Mouse (Mus musculus): ENCODE measurements around the gene Pla1a. TPM values are rescaled to one million over a fixed set of nuclear protein-coding genes. Genes with fewer than 3 reads are reported as not detected.

The Pla1a gene
- polyA plus RNA-seq, 1 experiment from 2014 or later, result 0.27 TPM

DNA sequence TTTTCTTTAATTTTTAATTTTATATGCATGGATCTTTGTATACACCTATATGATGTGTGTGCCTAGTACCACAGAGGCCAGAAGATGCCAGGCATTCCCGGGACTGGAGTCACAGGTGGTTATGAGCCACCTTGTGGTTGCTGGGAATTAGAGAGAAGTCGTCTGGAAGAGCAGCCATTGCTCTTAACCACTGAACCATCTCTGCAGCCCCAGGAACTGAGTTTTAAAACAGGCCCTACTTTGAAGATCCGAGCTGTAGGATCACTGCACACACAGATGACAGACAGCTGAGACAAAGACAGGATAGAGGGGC lies 35.7 kb upstream of the Pla1a start:
- DNase-seq (ENCODE audit: low spot score), result no peak
- Histone ChIP-seq H3K27ac (no peak overlapping the region), H3K4me3 (no peak overlapping the region), H3K27me3 (ENCODE audit: insufficient read depth, poor library complexity, severe bottlenecking) (no peaks in the 10 kb centered on the region), H3K36me3 (no peaks in the 10 kb centered on the region), H3K9me3 (no peaks in the 10 kb centered on the region), H3K4me1 (replicated peaks) (peaks cover 12% of the 10 kb centered on the region)
- 40% methylated on average over 3 of the region's 3 CpGs for whole genome bisulfite sequencing

DNA sequence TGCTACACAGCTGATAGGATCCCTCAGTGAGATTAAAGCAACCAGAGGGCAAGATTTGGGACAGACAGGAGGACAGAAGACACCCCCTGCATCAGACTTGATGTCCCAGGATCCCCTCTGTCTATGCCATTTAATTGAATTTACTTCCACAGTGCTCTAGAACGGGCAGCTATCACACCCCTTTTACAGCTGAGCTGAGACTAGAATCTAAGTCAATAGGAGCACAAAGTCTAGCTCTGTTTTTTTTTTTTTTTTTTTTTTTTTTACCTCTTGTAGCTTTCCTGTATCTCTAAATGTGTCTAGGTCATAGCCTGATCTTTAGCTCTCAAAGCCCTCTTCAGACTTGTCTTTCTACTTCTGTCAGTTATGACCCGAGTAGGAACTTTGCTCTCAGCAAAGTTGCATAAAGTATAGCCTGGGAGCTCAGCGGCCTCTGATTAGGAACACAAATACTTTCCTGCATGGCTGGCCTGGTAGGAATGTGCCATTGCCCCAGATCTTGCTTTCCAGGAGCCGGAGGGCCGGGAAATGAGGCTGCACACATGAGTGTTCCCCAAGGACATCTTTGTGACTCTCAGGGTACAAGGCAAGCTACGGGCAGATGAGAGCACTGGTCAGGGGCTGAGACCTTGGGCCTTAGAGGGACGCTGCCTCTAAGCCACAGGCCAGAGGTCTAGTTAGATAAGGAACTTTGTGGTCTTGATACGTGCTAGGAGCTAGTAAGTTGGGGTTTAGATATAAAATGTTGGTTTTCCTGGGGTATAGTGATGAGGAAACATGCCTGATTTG lies 35.2 kb upstream of the Pla1a start:
- no peaks in the 10 kb centered on the region for H3K9me3 ChIP-seq
- H3K27me3 ChIP-seq (ENCODE audit: insufficient read depth, poor library complexity, severe bottlenecking), result no peaks in the 10 kb centered on the region
- DNase-seq (ENCODE audit: low spot score), result no peak
- no peaks in the 10 kb centered on the region for H3K36me3 ChIP-seq
- no peak overlapping the region for H3K4me3 ChIP-seq
- peaks cover 12% of the 10 kb centered on the region for H3K4me1 ChIP-seq (replicated peaks)
- WGBS, result 80% methylated on average over 8 of the region's 8 CpGs
- H3K27ac ChIP-seq, result no peak overlapping the region

DNA sequence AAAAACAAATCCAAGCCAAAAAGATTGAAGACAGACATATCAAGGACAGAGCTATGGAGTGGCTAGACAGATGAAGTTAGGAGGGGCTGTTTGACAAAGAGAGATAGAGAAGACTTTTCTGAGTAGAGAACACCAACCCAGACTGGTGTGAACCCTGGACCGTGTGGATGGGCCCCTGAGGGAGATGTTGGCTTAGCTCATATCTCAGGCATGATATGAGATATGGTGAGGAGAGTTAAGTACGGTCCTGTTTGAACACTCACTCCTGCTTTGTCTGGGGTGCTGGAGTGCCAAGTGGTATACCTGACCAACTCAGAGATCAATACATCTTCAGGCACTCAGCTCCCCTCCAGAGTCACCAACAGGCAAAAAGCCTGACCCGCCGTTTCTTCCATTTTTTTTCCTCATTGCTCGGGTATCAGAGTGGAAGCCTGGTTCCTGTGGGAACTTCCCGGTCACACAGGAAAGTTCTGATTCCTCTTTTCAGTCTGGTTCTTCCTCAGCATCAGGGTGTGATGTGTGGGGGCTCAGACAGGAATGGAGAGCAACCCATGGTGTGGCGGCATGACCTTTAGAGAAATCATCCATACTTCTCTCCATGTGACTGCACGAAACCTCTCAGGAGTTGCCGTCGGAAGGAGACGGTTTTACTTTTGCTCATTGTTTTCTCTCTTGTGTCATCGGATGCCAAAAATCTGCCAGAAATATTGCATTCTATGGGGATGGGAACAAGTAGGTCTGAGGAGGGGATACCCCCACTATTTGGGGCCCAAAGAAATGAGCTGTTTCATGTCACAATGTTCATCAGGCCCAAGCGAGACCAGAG lies 34.4 kb upstream of the Pla1a start:
- 90% methylated on average over 13 of the region's 13 CpGs for WGBS
- H3K27me3 ChIP-seq (ENCODE audit: insufficient read depth, poor library complexity, severe bottlenecking), result no peaks in the 10 kb centered on the region
- no peak overlapping the region for H3K27ac ChIP-seq

DNA sequence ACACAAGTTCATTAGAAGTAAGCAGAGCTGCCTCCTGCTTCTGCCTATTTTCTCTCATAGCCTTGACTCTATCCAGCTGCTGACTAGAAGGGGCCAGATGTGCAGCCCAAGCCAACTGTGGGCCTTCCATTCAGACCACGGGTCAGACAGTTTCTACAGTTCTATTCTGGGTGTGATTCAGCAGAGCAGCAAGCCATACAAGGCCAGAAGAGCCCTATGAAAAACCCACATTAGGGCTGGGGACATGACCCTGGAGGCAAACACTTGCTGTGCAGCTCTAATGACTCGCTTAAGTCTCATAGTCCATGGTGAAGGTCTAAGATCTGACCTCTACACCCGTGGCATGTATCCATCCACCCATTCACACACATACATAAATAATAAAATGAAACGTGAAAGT lies 33.1 kb upstream of the Pla1a start:
- 82% methylated on average over 4 of the region's 4 CpGs for WGBS
- Histone ChIP-seq H3K4me3 (no peak overlapping the region), H3K27ac (no peak overlapping the region), H3K36me3 (no peaks in the 10 kb centered on the region), H3K4me1 (replicated peaks) (peaks cover 6% of the 10 kb centered on the region; the same call in 1 of the 2 replicates), H3K9me3 (no peaks in the 10 kb centered on the region), H3K27me3 (ENCODE audit: insufficient read depth, poor library complexity, severe bottlenecking) (no peaks in the 10 kb centered on the region)
- no peak for DNase-seq (ENCODE audit: low spot score)

More for the DNA sequence above, 34.4 kb upstream of the Pla1a start:
- Histone ChIP-seq H3K36me3 (no peaks in the 10 kb centered on the region), H3K9me3 (no peaks in the 10 kb centered on the region), H3K4me1 (replicated peaks) (peaks cover 12% of the 10 kb centered on the region), H3K4me3 (no peak overlapping the region)
- DNase-seq (ENCODE audit: low spot score), result no peak

DNA sequence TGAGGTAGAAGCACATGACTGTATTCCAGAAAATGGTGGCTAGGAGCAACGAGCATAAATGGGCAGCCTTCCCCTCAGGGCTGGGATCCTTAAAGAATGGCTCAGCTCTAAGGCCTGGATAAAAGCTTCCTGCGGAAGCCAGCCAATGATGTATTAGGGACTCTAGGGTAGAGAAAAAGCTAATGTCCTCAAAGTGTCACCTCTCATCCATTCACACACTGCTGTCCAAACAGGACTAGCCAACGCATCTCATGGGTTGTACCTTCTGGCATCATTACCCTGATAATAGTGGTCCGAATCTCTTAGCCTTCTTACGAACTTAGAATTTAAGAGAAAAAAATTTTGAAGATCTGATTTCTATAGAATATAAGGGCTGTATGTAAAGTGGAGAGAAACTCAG lies 30.4 kb upstream of the Pla1a start:
- H3K36me3 ChIP-seq, result no peaks in the 10 kb centered on the region
- no peaks in the 10 kb centered on the region for H3K4me1 ChIP-seq (replicated peaks)
- 89% methylated on average over 5 of the region's 5 CpGs for WGBS
- H3K9me3 ChIP-seq, result no peaks in the 10 kb centered on the region
- H3K27me3 ChIP-seq (ENCODE audit: insufficient read depth, poor library complexity, severe bottlenecking), result no peaks in the 10 kb centered on the region
- no peak for DNase-seq (ENCODE audit: low spot score)
- H3K27ac ChIP-seq, result no peak overlapping the region
- H3K4me3 ChIP-seq, result no peak overlapping the region

DNA sequence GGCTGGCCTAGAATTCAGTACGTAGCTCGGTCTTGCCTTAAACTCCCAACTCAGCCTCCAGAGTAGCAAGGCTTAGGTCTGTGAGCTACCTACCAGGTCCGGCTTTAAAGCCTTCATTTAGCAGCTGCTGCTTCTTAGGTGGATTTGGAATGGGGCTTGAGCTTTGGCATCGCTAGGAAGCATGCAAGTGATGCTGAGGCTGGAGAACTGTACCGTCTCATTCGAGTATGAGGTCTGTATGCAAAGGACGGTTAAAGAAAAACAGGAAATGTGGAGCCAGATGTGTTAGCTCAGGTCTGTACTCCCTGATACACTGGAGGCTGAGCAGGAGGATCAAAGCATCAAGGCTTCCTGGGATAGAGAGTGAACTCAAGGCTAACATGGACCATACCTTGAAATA lies 29.2 kb upstream of the Pla1a start:
- no peaks in the 10 kb centered on the region for H3K36me3 ChIP-seq
- WGBS, result 88% methylated on average over 7 of the region's 7 CpGs

DNA sequence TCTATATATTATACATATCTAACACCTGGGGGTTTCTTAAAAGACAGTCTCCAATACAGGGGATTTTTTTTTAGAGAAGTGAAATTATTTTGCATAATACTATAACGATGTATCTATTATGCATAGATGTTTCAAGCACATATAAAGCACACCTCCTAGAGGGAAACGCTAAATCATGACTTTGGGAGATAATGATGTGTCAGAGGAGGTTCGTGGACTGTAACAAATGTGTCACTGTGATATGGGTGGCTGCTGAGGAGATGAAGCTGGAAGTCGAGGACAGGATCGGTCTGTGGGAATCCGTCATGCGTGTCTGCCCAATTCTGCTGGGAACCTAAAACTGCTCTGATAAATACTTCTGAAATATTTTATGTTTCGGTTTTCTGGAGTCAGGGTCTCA lies 28.8 kb upstream of the Pla1a start:
- Histone ChIP-seq H3K27me3 (ENCODE audit: insufficient read depth, poor library complexity, severe bottlenecking) (no peaks in the 10 kb centered on the region), H3K36me3 (no peaks in the 10 kb centered on the region), H3K9me3 (no peaks in the 10 kb centered on the region), H3K4me1 (replicated peaks) (0 out of 2 replicates have a peak, but pooled peaks cover 6% of the 10 kb centered on the region), H3K27ac (no peak overlapping the region), H3K4me3 (no peak overlapping the region)
- no peak for DNase-seq (ENCODE audit: low spot score)
- WGBS, result 85% methylated on average over 8 of the region's 8 CpGs

More for the DNA sequence above, 29.2 kb upstream of the Pla1a start:
- no peaks in the 10 kb centered on the region for H3K9me3 ChIP-seq
- H3K27ac ChIP-seq, result no peak overlapping the region
- no peaks in the 10 kb centered on the region for H3K27me3 ChIP-seq (ENCODE audit: insufficient read depth, poor library complexity, severe bottlenecking)
- H3K4me1 ChIP-seq (replicated peaks), result 0 out of 2 replicates have a peak, but pooled peaks cover 2% of the 10 kb centered on the region
- DNase-seq (ENCODE audit: low spot score), result no peak
- H3K4me3 ChIP-seq, result no peak overlapping the region

DNA sequence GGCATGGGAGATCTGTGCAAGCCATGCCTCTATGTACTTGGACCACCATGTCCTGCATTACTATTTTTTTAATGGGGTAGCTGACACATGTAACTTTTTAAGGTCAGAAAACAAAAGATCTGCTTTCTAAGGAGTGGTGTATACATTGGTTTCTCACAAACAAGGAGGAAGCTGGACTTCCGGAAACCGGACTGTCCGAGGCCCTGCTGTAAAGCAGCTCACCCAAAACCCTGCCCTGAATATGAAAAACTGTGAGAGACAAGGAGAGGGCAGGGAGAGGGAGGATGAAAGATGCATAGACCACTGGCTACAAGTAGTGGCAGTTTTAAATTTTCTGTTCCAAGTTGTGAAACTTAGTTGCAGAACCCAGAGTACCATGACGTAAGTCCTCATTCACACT lies 27.0 kb upstream of the Pla1a start:
- no peak for DNase-seq (ENCODE audit: low spot score)

DNA sequence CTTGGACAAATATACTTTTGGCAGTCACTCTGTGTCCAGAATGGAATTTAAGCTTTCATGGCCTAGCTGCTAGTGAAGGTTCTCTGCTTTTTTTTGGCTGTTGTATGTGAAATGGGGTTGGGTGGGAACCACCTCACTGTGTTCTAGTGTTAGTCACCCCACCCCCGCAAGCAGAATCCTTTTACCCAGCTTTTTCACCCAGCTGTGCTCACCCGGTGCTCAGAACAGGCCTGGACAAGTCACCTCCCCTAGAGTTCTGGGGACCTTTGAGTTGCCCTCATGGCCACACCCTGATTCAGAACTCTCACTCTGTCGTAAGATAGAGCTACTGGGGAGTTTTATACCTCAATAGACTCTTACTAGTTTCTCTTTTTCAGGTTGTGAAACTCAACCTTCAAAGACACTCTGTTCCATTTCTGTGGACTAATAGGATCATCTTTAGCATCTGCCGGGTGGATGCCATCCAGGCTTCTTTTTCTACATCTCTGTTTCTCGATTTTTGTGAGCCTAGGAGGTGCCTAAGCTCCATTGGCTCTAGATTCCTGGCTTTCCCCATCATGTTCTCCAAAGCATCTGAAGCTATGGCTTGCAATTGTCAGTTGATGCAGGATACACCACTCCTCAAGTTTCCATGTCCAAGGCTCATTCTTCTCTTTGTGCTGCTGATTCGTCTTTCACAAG lies 25.8 kb upstream of the Pla1a start:
- H3K4me1 ChIP-seq (replicated peaks), result 0 out of 2 replicates have a peak, but pooled peaks cover 6% of the 10 kb centered on the region
- H3K27ac ChIP-seq, result no peak overlapping the region
- H3K27me3 ChIP-seq (ENCODE audit: insufficient read depth, poor library complexity, severe bottlenecking), result no peaks in the 10 kb centered on the region
- no peaks in the 10 kb centered on the region for H3K36me3 ChIP-seq
- DNase-seq (ENCODE audit: low spot score), result no peak
- H3K9me3 ChIP-seq, result no peaks in the 10 kb centered on the region
- 78% methylated on average over 6 of the region's 6 CpGs for WGBS
- no peak overlapping the region for H3K4me3 ChIP-seq

More for the DNA sequence above, 27.0 kb upstream of the Pla1a start:
- Histone ChIP-seq H3K36me3 (no peaks in the 10 kb centered on the region), H3K27me3 (ENCODE audit: insufficient read depth, poor library complexity, severe bottlenecking) (no peaks in the 10 kb centered on the region), H3K27ac (no peak overlapping the region), H3K4me3 (no peak overlapping the region), H3K4me1 (replicated peaks) (0 out of 2 replicates have a peak, but pooled peaks cover 6% of the 10 kb centered on the region), H3K9me3 (no peaks in the 10 kb centered on the region)
- 93% methylated on average over 4 of the region's 4 CpGs for WGBS

DNA sequence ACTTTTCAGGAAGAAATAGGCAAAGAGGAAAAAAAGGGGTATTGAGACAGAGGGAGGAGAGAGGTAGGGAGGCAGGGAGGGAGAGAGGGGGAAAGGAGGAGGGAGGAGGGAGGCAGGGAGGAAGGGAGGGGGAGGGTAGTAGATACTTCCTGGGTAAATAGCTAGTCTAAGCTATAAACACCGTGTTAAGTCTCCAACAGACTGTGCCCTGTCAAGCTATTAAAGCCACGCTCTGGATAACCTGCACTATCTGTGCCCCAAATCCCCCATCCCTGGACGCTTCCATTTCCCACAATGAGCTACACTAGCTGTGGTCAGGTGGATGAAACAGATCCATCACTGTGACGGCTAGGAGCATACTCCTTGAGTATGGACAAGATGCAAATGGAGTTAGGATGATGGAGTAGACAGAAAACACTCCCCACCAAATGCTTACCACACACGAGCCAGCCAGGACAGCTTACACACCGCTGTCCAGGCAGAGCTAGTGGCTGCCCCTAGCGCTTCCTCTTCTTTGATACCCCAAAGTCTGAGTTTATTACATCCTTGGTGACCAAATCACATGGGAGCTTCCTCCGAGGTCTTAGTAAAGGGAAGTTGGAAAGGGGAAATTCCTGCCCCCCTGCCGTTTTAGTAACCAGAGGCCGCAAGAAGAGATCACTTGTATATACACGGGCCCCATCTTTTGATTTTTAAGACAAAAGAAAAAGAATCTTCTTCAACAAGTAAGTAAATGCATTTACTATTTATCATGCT lies 24.0 kb upstream of the Pla1a start:
- Histone ChIP-seq H3K4me3 (no peak overlapping the region), H3K36me3 (no peaks in the 10 kb centered on the region), H3K27ac (no peak overlapping the region), H3K27me3 (ENCODE audit: insufficient read depth, poor library complexity, severe bottlenecking) (no peaks in the 10 kb centered on the region), H3K4me1 (replicated peaks) (peaks cover 13% of the 10 kb centered on the region; the same call in 1 of the 2 replicates), H3K9me3 (no peaks in the 10 kb centered on the region)
- no peak for DNase-seq (ENCODE audit: low spot score)
- 67% methylated on average over 11 of the region's 11 CpGs for WGBS

DNA sequence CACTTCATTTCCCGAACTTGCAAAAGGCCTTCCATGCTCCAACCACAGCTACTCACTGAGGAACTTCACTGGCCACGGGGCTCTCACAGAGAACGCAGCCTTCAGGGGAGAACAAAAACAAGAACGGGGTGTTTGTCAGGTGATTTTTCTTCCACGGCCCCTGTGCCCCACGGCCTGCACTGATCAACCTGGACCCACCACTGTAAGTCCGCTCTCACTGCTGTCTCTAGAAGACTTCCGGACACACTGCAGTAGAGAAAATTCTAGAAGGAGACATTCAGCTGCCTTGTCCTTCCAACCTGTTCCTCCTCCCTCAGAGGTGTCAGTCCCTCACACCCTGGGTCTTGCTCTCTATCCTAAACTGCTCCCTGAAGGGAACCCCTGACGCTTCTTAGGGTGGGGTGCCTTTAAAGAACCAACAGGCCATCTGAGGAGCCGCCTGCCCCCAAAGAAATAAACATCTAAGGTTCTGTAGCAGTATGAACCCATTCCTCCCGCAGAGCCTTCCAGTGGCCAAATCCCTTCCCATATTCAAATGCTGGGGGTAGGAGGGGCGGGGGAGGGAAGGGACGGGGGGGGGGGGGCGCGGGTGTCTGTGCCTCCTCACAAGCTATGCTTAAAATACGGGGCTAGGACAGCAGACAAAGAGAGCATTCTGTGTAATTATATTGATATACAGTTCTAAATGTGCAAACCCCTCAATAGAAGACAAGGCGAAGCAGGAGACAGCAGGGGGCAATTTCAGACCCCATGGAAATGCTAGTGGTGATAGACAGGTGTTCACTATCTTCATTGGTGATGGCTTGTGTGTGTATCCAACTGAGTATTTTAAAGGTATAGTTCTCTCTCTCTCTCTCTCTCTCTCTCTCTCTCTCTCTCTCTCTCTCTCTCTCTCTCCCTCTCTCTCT lies 22.8 kb upstream of the Pla1a start, which contains the start of gene Cd80:
Gene Cd80 (plus strand): TSS at position 51 of the 908 bp plus-strand sequence.
- Histone ChIP-seq H3K27ac (no peak within 1 kb of the TSS), H3K36me3 (no peaks in the 10 kb centered on the region), H3K9me3 (no peaks in the 10 kb centered on the region), H3K4me3 (no peak within 1 kb of the TSS), H3K4me1 (replicated peaks) (peaks cover 23% of the 10 kb centered on the region), H3K27me3 (ENCODE audit: insufficient read depth, poor library complexity, severe bottlenecking) (no peaks in the 10 kb centered on the region)
- 71% methylated on average over 17 of the region's 17 CpGs for WGBS
- DNase-seq (ENCODE audit: low spot score), result no peak
